Mouse (Mus musculus) right cerebral cortex, adult 2 months (tissue): ENCODE data around the gene Mad1l1.
"Not testable (repeated sequence)": the region's sequence is repeated elsewhere in the genome, so short reads cannot be mapped to it uniquely, and the experiment has no call there.

ENCODE experiments used
- DNase-seq, 2 experiments: peaks; one replicate each; pipeline ENCODE4 v3.0.0; 2021 to 2022; ENCODE audit warnings: low spot score in 2 of 2

Gene Mad1l1

DNA sequence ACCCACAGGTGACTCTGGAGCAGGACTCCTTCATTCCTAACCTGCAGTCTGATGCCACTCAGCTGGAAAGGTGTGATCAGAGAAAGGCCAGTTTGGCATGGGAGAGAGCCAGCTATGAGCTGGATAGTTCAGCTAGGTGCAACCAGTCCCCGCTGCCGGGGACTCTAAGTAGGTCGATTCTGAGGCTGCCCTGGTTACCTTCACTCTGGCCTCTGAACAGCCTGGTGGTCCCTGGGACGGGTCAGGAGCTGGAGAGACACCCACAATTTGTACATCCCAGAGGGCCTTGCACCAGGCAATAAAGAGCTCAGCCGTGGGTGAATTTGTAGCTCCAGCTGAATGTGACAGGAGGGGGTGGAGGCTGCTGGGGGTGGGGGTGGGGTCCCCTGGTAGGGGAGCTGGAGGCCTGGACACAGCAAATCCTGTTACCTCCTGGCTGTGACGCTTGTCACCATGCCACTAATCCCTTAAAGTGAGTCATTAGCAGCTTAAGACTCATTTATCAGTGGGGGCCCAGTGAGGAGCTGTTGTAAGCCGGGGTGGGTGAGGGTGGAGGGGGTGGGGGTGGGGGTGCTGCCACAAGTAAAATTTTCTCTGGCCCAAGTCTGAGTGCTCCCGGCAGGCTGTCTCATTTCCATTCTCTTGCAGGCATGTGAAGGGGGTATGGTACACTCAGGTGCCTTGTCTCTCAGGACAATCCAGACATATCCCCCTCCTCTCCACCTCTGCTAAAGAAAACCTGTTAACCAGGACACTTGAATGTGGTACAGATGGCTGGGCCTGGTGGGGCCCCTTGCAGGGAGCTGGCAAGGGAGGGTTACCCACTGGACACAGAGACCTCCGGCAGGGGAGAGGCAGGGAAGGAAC lies 313.5 kb downstream of the Mad1l1 start:
- DNase-seq, result no peak

DNA sequence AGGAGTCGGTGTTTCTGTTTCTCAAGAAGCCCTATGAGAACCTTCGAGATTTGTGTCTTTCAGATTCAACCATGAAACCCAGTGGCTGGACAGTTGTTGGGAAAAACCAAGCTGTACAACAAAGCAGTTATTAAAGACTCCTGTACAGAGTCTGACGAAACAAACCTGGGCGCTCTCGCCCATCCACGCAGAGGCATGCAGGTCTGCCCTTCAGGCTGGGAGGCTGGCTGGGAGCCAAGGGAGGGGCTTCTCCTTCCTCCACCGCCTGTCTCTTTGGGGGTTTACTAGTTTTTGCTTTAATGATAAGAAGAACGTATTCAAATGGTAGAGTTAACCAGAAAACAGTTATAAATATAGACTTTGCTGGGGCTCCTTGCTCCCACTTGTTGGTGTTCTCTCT lies 314.5 kb downstream of the Mad1l1 start:
- no peak for DNase-seq

DNA sequence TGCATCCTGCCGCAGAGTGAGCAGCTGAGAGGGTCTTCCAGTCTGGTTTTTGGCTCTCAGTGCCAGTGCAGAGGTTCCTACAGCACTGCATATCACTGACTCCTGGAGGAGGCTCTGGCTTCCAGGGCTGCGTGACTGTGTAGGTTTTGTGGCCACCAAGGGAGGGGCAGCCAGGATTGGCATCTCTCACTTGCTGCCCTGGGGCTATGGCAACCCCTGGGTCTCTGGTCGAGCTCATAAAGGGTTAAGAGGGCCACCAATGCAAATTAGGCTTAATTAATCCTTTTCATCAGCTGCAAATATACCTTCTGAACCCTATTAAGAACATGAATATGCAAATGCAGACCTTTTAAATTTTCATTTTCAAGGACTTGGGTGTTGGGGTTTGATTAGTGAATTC lies 318.8 kb downstream of the Mad1l1 start:
- no peak for DNase-seq

DNA sequence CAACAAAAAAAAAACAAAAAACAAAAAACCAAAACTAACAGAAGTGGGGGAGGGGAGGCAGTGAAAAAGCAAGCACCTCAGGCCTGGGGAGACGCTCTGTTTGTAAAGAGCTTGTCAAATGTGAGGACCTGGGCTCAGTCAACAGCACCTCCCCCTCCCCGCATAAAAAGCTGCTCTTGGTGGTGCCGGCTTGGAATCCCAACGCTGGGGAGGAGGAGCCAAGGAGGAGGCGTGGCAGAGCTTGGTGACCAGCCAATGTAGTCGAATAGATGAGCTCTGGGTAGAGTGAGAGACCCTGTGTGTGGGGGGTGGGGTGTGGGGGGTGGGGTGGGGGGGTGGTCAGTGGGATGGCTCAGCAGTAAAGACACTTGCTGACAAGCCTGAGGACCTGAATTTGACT lies 322.4 kb downstream of the Mad1l1 start:
- DNase-seq, result no peak

DNA sequence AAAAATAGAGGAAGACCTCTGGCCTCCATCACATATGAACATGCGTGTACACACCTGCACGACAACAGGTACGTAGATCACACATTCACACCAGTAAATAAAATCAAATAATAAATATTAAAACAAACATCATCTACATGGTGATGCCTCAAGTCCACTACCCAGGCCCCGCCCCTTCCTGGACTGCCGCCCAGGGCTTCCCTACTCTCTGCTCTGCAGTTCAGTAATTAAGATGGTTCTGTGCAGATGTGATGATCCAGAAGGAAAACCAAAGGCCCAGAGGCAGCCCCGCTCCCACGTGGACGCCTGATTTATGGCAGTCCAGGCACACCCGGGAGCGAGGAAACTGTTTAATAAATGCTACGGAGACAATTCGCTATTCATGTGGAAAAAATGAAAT lies 323.0 kb downstream of the Mad1l1 start:
- not testable (repeated sequence) for DNase-seq

DNA sequence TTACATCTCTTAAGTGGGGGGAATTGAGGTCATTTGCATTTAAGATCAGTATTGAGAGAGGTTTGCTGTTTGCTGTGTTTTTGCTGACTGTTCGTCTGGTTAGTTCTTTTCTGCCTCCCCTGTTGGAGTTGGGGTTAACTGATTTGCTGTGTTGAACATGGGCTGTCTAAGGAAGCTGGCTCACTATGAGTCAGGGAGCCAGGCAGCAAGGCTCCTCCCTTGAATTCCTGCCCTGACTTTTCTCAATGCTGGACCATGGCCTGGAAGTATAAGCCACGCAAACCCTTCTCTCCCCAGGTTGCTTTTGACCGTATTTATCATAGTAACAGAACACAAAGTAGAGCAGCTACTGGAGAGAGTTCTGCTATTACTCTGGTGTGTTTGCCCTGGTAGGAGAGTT lies 329.8 kb downstream of the Mad1l1 start:
- DNase-seq, result no peak

DNA sequence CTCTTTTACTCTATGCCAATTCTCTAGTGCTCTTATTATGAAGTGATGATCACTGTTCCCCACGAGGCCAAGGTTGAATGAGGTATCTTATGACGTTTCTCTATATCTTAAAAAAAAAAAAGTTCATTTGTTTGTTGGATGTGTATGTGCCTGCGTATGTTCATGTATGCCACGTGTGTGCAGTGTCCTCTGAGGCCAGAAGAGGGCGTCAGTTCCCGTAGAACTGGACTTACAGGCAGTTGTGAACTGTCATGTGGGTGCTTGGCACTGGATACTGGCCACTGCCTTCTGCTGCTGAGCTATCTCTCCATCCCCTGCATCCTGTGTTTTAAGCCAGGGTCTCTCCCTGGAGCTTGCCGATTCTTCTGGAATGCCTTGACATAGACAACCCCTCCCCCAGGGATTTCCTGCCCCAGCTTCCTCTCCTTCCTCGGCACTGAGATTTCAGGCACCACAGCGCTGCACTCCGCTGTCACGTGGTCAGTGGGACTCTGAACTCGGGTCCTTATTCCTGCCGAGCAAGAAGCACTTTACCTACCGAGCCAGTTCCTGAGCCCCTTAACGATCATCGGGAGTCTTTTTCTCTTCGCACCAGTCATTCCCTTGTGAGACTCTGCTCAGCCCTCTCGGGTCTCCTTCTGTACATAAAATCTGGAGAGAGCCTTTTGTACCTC lies 336.1 kb downstream of the Mad1l1 start:
- no peak for DNase-seq

DNA sequence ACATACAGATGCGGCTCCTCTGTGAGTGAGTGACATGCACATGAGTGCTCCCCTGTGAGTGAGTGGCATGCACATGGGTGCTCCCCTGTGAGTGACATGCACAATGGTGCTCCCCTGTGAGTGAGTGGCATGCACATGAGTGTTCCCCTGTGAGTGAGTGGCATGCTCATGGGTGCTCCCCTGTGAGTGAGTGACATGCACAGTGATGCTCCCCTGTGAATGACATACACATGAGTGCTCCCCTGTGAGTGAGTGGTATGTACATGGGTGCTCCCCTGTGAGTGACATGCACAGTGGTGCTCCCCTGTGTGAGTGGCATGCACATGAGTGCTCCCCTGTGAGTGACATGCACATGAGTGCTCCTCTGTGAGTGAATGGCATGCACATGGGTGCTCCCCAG lies 339.4 kb downstream of the Mad1l1 start:
- no peak for DNase-seq

DNA sequence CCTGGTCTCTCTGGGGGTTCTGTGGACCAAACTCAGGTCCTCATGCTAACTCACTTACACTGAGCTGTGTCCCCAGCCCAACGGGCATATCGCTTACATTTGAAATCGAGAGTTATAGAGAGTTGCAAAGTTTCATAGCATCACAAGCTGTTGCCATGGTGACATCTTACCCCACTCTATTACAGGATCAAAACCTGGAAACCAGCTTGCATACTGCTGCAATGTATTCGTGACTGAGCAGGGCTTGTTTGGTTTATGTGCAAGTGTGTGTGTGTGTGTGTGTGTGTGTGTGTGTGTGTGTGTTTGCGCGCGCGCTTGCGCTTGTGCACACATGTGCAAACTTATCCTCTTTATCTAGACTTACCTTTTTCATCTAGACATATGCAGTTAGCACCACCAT lies 342.0 kb downstream of the Mad1l1 start:
- peak; percentile 54 to 59 for DNase-seq

DNA sequence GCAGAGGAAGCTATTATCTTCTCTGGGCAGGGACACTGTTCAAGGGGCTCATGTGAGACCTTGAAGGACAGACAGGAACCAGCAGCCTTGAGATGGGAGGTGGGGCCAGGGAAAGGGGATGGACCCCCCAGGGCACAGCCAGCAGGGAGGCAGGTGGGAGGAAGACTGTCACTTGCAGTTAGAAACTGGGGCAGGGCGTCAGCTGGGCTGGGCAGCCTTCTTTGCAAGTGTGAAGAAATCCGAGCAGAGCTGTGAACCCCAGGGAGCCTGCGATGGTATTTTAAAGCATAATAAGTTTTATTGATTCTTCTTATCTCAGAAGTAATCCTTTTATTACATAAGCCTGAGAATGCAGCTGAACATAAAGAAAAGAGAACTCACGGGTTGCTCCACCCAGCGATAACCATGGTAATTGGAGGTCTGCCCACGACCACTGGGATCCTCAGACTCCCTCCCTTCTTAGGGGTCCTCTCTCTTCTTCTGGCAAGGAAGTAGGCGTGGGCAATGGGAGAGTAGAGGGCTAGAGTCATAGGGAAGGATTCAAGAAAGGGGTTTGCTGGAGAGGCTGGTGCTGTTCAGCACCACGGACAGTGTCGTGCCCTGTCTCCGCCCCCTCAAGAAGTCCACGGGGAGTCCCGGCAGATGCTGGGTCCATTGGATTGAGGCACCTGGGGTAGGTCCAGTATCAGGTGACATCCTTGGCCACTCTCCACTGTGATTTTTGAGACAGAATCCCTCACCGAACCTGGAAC lies 342.7 kb downstream of the Mad1l1 start:
- DNase-seq, result peak; percentile 24 to 39

DNA sequence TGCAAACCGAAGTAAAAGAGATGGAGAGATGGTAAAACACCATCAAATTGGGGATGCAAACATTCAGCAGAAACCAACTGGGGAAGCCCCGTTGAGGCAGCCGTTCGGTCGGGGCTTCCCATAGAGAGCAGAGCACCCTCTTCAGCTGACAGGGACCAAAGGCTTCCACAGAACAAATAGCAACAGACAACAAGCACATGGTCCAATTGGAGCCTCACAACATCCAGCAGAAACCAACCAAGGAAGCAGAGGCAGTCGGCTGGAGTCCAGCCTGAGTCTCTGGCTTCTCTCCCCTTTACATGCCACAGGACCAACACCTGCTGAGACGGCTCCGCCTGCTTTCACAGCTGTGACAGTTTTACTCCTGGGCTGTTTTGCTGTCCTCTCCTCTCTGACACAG lies 343.9 kb downstream of the Mad1l1 start:
- no peak for DNase-seq

DNA sequence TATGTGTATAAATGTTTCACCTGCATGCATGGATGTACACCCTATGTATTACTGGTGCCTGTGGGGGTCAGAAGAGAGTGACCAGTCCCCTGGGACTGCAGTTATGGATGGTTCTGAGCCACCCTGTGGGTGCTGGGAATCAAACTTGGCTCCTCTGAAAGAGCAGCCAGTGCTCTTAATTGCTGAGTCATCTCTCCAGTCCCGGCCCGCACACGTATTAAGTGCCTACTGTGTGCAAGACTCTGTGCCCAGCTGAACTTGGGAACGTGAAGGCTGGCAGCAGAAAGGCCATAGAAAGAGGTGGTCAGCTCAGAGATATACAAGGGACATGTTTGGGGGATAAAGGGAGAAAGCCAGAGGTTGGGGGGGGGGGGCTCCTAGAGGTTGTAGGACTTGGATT lies 344.8 kb downstream of the Mad1l1 start:
- DNase-seq, result no peak

DNA sequence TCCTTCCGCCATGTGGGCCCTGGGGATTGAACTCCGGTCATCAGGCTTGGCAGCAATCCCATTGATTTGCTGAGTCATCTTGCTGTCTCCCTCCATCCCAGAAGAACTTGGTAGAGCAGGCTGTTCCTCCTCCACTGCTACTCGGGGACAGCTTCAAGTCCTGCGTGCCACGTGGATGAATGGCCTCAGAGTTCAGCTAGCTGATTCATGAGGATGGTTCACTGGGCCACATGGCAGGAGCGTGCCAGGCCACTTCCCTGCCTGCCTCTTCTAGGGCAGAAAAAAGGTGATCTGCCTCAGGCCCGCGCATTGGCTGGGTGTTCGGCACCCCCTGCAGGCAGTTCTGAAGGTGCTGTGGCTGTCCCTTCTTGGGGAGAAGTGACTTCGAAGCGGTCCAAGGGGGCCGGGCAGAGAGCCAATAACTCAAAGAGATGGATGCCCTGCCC lies 351.1 kb downstream of the Mad1l1 start:
- peak in 1 of 2 experiments; percentile 24 for DNase-seq

DNA sequence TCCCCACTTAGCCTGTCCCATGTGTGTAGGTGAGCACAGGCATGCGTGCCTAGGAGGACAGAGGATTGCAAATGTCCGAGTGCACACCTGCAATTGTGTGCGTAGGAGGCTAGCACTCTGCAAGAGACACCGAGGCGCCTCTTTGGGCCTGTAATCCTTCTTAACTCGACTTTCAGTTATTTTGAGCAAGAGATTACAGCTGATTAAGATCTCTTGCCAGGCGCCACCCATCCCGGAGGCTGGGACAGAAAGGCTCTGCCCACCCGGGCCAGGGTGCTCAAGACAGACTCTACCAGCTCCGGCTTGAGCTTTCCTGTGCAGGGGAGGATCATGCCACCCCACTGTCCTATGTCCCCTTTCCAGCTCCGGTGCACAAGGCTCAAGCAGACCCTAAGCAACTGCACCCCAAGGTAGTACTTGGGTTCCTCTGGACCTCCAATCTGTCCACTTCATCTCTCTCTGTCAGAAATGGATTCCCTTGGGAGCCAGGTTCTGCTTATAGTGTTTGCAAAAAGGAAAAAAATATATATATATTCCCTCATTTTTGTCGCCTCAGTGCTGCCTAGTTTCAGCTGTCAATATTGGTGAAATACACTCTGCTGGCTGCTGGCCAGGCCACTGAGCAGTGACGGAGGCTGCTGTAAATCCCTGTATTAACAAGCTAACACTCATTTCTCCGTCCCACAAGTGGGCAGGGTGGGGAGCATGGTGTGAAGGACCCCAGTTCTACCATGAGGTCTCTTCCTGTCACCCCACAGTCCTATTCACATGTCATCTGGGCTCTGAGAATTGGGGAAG lies 352.0 kb downstream of the Mad1l1 start:
- no peak for DNase-seq

DNA sequence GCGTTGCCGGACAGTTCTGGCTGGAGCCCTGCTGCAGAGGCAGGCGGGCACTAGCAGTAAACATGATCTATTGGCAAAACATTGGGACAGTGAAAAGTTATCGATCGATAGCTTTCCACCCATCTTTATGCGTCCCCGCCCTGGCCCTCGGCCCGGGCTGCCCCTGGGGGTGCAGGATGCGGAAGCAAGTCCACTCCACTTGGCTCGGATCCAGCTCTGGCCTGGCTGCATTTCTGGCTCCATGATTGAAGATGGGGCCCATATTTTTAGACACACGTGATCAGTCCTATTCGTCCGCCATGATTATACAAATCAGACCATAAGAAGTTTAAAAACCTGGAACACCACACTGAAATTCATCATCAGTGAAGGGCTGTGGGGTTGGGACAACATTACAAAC lies 355.8 kb downstream of the Mad1l1 start:
- no peak for DNase-seq

DNA sequence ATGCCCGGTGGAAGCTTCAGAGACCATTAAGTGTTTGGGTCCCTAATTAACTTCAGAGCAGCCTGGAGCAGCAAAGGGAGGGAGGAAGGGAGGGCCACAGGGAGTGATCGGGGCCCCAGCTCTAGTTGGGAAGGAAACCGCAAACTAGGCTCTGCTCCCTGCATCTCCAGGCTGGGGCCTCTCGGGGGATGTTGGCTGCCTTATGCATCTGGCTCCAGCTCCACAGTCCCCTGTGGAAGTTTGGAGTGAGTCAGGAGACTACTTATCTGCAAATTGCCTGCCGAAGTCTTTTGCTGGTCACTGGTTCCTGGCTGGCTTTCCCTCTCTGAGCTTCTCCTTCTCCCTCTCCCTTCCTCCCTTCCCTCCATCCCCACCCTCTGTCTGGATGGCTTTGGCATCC lies 357.0 kb downstream of the Mad1l1 start:
- no peak for DNase-seq

DNA sequence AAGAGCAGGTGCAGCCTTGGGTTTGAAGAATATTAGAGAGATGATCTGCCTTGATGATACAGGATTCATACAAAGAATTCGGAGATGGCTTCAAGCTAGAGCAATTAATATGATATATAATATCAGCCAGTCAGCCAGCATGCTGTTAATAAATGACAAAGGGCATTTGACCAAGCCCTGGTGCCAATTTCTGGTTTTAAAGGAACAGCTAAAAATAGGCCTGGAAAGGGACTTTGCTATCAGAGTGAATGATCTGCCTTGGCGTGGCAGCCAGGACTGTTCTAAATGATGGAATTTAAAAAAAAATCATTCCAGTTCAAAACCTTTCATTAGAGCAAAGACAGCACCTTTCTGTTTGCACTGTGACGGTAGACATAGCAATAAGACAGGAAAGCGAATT lies 361.6 kb downstream of the Mad1l1 start:
- DNase-seq, result no peak
